Mouse (Mus musculus) brain, adult 2 months (tissue): Measurements from ENCODE around the gene Capzb.
A peak's percentile ranks its signal among the peaks of the same experiment; 100 is the strongest.

Source experiments
- DNase-seq: peaks from one replicate; pipeline ENCODE4 v3.0.0; 2011; ENCODE audit warnings: low read depth, low spot score

The Capzb gene

GRCm38 (mm10) chr4:139234261-139234660 is 41.6 kb downstream of the Capzb start:
- DNase-seq = no peak

GRCm38 (mm10) chr4:139235556-139235955 is 42.9 kb downstream of the Capzb start:
- DNase-seq = no peak

GRCm38 (mm10) chr4:139238612-139239011 is 45.9 kb downstream of the Capzb start:
- DNase-seq = no peak

GRCm38 (mm10) chr4:139240334-139240733 is 47.6 kb downstream of the Capzb start:
- DNase-seq = no peak

- DNase-seq = no peak
These were observed 49.2 kb downstream of the Capzb start for GRCm38 (mm10) chr4:139241678-139242606.

GRCm38 (mm10) chr4:139242607-139242955 is 49.9 kb downstream of the Capzb start:
- peak; percentile 58 for DNase-seq

GRCm38 (mm10) chr4:139244176-139244575 is 51.5 kb downstream of the Capzb start:
- DNase-seq = peak; percentile 36

GRCm38 (mm10) chr4:139244766-139245165 is 52.1 kb downstream of the Capzb start:
- DNase-seq = no peak

- no peak for DNase-seq
These were observed 52.8 kb downstream of the Capzb start for GRCm38 (mm10) chr4:139245534-139245933.

- DNase-seq = peak; percentile 52
These were observed 53.6 kb downstream of the Capzb start for GRCm38 (mm10) chr4:139246130-139246877.

GRCm38 (mm10) chr4:139247966-139248365 is 55.3 kb downstream of the Capzb start:
- DNase-seq = no peak

GRCm38 (mm10) chr4:139248736-139249135 is 56.0 kb downstream of the Capzb start:
- DNase-seq = no peak

- DNase-seq = no peak
These were observed 57.3 kb downstream of the Capzb start for GRCm38 (mm10) chr4:139250043-139250442.

GRCm38 (mm10) chr4:139250886-139251285 is 58.2 kb downstream of the Capzb start:
- no peak for DNase-seq

GRCm38 (mm10) chr4:139252051-139252760 is 59.5 kb downstream of the Capzb start:
- peak; percentile 86 for DNase-seq

- DNase-seq = no peak
These were observed 60.5 kb downstream of the Capzb start for GRCm38 (mm10) chr4:139253206-139253605.

GRCm38 (mm10) chr4:139256146-139256545 is 63.4 kb downstream of the Capzb start:
- no peak for DNase-seq

- DNase-seq = no peak
These were observed 64.0 kb downstream of the Capzb start for GRCm38 (mm10) chr4:139256708-139257107.

GRCm38 (mm10) chr4:139258621-139259301 is 66.1 kb downstream of the Capzb start:
- DNase-seq = peak; percentile 69

- DNase-seq = peak; percentile 55
These were observed 66.7 kb downstream of the Capzb start for GRCm38 (mm10) chr4:139259302-139259871.

GRCm38 (mm10) chr4:139262981-139263380 is 70.3 kb downstream of the Capzb start:
- no peak for DNase-seq
